Mouse (Mus musculus) retina, embryonic 14.5 days (tissue): ENCODE results near the gene Nfe2l1.
"Not testable (repeated sequence)": the region's sequence is repeated elsewhere in the genome, so short reads cannot be mapped to it uniquely, and the experiment has no call there.

Experiments
- DNase-seq: peaks from one replicate; pipeline ENCODE4 v3.0.0-alpha.2; 2015; ENCODE audit warnings: low spot score

Gene Nfe2l1

DNA sequence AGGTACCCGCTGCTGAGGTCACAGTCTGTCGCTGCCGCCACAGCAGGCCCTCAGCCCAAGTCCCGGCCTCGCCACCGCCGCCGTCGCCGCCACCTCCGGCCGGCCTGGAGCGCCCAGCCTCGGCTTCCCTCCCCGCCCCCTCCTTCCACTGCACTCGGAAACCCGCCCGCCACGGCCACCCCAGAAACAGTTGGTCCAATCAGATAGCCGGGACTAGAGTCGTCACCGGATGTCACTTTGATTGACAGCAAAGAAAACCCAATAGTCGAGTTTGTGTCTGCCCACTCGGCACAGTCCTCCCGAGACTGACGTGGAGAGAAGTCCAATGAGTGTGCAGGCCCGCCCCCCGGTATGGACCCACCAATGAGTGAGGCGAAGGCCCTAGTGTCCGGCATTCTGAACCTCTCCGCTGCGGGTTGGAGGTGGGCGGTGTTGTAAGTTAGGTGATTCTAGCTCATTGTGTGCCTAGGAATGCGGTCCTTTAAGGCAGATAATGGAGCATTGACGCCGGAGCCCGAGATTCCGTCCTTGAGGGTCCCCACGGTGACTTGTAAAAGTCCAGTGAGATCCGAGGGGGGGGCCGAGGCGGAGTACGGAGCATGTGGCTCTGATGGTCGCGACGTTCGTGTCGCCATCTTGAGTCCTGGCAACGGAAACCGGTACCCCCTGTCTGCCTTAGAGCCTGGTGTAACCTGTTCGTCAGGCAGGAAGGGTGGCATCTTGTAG lies at the start of gene Nfe2l1:
TSS of gene Nfe2l1 (minus strand) at position 156 of the 726 bp plus-strand sequence.
- peak; percentile 98 for DNase-seq

DNA sequence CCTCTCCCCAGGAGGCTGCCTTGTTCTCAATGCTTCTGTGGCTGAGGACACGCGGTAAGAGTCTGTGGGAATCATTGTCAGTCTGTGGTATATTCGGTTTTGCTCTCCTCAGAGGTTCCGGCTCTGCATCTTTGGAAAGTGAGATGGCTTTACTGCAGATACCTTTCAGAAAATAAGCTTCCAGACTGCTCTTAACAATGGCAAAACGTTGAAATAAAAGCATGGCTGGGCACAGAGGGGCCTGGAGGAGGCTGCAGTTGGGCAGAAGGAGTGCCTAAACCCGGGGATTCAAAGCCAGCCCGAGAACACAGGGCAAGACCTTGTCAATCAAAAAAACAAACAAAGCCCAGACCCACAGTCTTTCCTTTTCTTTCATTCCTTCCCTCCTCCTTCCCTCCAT lies 49.6 kb upstream of the Nfe2l1 start:
- DNase-seq, result no peak

DNA sequence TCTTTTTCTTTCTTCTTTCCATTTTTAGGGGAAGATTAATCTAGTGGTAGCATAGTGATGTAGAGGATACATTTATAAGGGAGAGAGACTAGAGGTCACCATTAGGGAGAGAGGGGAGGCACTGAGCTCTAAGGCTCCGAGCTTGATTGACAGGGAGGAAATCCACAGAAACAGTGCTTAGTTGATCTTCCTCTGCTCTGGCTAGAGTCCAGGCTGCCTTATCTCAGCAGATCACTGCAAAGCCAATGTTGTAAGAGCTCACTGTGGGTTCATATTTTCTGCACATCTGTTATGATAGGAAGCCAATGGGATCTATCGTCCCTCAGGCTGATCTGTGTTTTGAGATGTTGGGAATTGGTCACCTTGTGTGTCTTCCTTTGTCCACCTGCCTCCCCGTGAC lies 48.9 kb upstream of the Nfe2l1 start:
- no peak for DNase-seq

DNA sequence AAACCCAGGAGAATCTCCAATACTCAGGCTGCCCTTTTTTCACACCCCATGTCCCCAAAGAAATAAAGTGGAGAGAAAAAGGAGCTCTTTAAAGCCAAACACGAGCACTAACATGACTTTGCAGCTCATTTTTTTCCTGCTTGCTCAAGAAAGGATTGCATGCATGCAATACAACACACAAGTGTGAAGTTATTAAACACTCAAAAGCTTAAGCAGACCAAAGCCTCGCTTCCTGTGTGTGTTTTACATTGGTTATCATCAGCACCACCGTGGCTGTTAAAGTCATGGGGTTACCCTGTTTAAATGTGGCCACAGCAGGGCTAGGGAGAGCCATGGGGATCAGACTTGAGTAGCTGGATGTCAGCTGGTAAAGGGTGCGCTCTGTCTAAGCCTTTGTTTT lies 47.3 kb upstream of the Nfe2l1 start:
- DNase-seq, result no peak

DNA sequence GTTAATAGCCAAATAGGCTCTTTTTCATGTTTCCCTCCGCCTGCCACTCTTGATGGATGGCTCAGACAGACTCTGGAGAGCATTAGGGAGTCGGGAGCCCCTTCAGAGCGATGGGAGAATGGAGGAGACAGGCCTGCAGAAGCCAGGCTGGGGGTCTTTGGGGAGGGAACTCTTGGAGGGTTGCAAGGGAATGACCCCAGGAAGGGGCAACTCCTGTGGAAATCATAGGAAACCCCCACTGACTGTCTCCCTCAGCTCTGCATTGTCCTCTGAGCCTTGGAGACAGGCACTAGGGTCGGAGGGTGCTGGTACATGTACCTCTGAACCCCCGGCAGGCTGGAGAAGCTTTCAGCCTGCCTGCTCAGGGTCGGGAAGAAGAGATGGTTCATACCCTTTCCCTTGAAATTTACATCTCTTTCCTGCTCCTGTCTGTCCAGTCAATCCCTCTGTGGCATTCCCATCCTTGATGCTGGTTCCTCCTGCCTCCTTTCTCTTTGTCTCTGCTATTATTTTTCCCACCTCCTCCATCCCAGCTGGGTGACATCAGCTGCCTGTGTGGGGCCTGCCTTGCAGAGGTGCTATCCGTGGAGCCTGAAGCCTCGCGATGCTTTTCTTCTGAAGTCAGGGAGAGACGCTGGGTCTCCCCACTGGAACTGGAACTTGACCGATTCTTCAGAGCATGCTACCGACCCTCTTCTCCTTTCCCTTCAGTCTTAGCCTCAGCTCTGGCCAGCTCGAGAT lies 46.7 kb upstream of the Nfe2l1 start:
- DNase-seq, result peak; percentile 80

DNA sequence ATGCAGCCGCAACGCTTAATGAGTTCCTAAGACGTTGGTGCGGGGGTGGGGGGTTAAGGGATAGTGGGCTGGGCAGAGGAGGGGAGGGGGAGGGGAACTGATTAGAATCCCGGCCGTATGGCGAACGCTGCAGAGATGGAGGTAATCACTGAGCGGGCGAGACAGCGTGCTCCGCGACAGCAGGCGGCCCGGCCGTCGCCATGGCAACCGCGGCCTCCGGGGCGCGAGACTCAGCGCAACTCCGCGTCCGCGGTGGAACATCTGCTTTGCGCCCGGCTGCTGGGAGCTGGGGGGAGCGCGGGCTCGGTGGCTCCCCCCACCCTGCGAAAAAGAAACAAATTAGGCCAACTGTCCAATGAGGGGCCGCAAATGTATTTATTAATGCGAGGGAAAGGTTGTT lies 46.0 kb upstream of the Nfe2l1 start:
- peak; percentile 97 for DNase-seq

DNA sequence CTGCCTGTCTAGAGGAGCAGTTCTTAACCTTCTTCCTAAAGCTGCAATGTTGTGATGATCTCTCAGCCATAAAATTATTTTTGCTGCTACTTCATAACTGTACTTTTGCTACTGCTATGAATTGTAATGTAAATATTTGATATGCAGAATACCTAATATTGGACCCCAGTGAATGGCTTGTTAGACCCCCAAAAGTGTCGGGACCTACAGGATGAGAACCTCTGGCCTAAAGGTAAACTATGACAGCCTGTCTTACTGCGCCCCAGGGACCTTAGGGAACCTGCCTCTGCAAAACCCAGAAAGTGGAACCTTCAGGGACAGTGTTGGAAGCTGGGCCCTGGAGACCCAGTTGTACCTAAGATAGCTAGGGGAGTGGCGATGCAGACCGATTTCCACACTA lies 45.5 kb upstream of the Nfe2l1 start:
- no peak for DNase-seq

DNA sequence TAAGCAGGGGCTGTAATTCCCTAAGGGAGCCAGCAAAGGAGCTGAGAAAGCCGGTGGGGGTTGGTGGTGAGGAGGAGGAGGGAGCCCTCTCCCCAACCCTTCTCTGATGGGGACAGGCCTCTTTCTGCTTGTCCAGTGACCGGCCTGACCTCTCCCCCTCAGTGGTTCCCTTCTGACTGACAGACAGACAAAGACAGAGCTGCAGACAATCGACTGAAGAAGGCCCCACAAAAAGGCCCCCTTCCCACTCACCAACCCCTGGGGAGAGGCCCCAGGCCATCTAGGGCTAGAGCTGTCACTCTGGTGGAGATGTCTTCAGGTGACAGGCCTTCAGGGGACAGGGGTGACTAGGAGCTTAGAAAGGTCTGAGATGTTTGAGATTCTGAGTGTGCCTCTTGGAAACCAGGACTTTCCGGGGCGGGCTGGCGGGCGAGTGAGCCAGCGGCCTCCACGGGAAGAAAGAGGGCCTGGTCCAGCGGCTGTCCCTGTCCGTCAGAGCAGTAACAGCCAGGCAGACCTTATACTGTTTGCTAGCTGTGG lies 43.9 kb upstream of the Nfe2l1 start:
- DNase-seq, result peak; percentile 69

DNA sequence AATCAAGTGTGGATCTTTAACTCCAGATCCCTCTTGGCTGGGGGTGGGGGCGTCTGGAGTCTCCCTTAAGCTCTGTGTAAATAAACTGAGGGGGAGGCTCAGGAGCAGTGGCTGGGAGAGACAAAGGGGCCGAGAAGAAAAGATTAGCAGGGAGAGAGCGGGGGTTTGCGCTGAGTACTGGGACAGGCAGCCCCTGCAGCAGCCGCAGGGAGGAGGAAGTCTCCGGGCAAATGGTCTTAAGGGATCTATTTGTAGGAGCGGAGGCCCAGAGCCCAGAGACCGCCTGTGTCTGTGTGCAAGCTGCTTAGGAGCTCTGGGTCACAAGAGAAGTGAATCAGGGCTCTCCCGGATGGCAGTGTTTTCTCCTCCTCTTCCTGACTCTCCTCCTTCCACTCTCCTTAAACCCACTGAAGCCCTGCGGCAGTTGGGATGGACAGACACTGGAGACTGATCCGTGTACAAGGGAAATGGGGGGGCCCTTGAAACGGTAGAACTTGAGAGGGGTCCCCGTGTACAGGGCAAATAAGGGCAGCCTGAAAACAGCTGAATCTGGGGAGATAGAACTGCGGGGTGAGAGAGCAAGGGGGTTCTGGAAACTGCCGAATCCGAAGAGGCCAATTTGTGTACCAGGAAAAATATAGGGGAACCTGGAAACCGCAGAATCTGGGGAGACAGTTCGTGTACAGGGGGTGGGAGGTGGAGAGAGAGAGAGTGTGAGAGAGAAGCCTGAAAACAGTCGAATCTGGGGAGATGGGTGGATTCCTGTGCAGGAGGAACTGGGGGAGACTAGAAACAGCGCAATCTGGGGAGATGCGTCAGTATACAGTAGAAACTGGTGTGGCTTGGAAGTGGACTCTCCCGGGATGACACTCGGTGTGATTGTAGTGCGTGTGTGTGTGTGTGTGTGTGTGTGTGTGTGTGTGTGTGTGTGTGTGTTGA lies 42.9 kb upstream of the Nfe2l1 start:
- DNase-seq, result peak; percentile 75

DNA sequence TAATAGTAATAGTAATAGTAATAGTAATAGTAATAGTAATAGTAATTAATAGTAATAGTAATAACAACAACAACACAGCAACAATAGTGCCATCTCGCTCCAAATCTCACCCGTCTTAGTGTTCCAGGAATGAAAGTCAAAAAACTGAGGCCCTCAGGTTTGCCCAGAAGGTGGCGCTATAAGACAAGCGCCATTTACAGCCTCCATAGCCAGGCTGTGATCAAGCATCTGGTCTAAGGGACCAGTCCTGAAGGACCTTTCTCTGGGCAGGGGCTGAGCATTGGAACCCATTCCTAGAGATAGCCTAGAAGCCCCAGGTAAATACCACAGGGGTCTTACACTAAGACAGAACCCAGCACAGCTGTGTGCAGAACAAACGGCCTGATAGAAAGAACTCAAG lies 37.4 kb upstream of the Nfe2l1 start:
- DNase-seq, result peak; percentile 96

DNA sequence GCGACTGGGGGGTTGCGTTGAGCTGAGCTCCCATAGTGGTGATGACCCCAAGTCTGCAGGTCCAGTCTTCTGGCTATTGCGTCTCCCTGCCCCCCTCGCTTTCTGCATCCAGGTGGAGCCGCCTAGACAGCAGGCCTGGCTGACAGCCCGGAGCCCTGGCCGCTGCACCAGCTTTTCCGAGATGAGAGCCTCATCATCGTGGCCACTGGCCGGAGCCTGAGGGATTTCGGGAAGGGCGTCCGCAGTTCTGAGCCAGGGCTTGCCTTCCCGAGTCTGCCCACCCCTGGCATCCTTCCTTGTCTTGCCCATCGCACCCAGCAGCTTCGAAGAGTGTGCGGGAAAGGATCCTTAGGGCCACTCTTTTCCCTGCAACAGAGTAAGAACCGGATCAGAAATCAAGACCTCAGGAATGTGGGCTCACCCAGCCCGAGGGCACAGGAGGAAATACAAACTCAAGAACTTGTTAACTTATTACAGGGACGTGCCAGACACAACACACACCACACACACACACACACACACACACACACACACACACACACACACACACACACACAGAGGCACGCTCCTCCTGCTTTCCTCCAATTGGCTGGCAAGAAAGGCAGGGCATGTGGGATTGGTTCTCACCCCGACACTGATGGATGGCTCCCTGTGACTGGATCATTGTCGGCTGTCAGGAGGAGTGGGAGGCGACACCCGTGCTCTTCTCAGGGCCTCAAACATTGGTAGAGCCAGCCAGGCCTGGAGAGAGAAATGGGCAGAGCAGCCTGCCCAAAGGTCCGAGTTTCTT lies 33.6 kb upstream of the Nfe2l1 start:
- peak; percentile 79 for DNase-seq

DNA sequence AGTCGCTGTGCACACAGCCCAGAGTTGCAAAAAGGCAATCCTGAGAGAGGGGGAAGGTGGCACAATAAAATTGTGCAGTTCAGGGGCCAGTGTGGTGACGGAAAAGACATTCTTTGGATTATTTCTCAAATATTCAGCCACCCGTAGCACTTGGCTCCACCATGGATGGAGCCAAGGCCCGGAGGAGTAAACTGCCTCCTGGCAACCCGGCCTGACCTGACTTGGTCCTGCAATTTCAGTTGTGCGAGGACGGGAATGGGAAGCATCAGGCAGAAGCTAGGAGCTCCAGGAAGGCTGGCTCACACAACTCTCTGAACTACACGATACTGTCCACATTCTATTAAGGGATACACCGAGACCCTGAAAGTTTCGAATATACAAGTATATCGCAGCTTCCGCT lies 32.8 kb upstream of the Nfe2l1 start:
- no peak for DNase-seq

DNA sequence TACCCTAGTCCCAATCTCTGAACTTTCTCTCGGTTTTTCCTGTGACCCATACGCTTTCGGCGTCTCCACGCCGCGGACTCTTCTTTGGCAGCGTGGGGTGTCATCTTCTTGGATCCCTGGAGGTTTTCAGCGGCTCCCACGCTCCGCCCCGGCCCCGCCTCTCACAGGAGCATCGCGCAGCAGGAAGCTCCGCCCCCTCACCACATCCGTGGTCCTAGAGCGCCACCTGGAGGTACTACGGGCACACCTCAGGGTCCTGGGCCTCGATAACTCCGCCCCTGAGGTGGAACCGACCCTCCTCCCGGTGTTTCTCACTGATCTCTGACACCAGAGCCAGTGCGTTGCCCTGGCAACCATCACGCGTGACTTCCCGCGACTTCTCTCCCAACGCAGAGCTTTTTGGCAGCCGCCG lies 32.1 kb upstream of the Nfe2l1 start:
- peak; percentile 100 for DNase-seq

DNA sequence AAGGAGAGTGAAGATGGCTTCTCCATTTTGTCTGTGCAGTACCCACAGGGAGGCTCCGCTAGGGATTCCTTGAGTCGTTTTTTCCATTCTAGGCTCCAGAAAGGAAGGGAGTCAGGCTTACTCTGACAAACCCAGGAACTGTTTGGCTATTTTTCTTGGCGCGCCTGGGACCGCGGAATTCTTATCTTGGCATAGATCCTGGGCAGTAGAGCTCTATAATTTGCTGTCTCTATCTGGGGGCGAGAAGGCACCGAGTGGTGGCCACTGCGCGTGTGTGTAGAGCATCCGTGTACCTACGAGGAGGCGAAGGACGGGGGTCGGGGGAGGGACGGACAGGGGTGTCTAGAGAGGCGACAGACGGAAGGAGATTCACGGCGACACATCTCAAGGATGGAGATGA lies 31.7 kb upstream of the Nfe2l1 start:
- peak; percentile 24 for DNase-seq

DNA sequence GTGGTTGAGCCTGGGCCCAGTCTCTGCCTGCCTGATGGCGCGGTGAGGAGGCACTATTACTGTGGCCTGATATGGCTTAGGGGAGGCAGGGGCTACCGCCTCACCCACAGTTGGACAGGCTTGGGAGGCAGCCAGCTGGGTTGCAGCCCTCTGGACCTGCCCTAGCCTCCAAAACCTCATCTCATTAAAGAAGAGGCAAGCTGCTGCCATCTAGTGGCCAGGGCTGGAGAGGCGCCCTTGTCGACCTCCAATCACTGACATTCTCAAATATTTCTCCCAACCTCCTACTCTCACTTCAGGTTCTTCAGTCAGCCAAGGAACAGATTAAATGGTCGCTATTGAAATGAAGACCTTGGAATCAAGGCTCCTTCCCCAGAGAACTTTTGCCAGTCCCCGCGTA lies 30.8 kb upstream of the Nfe2l1 start:
- peak; percentile 95 for DNase-seq

DNA sequence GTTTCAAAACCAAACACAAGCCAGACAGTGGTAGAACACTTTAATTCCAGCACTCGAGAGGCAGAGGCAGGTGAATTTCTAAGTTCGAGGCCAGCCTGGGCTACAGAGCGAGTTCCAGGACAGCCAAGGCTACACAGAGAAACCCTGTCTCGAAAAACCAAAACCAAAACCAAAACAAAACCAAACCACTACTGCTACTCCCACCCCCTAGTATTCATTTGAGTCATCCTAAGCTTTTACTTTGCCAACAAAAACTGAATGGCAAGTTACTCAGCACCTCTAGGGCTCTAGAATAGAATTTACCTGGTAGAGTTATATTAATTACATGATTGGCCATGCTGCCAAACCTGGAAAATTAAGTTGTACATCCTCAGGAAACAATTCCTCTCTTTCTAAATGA lies 29.9 kb upstream of the Nfe2l1 start:
- DNase-seq, result no peak

DNA sequence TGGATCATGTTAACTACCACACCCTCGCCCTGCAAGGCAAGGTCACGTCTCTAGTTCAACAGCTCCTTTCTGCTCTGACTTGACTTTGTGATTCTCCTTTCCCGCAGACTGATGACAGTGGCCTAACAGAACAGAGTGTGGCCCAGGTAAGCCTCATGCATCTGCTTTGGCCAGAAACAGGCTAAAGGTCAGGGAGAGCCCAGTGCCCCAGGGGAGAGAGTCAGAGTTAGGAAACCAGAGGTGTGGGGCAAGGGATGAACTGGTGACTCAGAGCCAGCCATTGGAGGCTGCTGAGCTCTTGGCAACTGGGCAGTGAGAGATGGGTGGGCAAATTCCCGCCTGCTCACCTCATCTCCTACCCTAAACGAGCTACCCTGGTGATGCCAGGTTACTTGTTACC lies 27.7 kb upstream of the Nfe2l1 start:
- no peak for DNase-seq

DNA sequence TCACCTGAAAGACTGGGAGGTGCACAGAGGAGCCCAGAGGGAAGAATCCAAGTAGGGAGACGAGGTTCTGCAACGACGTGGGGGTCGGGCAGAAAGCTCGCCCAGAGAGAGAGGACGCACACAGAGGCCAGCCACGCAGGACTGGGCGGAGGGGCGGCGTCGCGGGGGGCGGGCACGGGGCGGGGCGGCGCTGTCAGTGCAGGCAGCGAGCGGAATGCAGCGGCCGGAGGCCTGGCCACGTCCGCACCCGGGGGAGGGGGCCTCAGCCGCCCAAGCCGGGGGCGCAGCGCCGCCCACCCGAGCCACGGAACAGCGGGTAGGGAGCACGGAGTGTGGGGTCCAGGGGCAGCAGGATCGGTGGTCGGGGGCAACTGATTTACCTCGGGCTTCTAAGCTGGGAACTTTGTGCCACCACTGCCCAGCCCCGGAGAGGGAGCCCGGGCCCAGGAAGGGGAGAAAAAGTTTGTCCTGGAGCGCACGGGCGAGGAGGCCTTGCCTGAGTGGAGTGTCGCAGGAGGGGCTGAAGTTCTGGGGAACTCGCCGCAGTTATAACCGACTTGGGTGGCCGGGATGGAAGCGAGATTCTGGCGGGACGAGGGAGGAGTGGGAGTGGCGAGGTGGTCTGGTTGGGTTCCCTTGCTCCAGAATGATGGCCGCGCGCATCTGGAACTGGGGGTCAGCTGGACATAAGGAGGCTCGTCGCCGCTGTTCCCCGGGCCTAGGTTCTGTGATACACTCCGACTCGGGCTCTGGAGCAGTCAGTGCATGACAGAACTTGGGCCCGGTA lies 20.1 kb upstream of the Nfe2l1 start, which contains the start of gene Copz2:
TSS of gene Copz2 (plus strand) at position 190 of the 787 bp plus-strand sequence.
- DNase-seq, result peak; percentile 51

DNA sequence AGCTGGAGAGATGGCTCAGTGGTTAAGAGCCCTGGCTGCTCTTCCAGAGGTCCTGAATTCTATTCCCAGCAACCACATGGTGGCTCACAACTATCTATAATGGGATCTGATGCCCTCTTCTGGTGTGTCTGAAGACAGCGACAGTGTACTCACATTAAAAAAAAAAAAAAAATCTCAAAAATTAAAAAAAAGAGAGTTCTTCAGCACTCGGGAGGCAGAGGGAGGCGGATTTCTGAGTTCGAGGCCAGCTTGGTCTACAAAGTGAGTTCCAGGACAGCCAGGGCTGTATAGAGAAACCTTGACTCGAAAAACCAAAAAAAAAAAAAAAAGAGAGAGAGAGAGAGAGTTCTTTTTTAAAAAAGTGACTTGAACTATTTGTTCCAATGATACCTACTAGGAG lies 19.4 kb upstream of the Nfe2l1 start:
- not testable (repeated sequence) for DNase-seq

DNA sequence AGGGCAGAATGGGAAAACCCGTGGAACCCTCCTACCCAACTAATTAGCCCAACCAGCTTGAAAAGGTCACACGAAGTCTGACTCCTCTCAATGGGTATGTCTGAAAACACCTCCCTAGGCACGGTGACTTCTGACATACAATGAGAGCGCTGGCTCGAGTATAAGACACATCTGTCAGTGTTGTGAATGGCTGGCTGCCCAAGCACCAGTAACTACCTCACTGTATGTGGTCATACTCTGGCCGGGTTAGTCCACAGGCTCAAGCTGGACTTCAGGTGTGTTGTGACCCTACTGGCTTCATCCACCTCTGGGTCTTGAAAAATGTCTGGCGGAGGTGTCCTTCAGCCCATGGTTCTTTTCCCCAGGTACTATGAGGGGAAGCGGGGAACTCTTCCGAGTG lies 18.9 kb upstream of the Nfe2l1 start:
- no peak for DNase-seq

DNA sequence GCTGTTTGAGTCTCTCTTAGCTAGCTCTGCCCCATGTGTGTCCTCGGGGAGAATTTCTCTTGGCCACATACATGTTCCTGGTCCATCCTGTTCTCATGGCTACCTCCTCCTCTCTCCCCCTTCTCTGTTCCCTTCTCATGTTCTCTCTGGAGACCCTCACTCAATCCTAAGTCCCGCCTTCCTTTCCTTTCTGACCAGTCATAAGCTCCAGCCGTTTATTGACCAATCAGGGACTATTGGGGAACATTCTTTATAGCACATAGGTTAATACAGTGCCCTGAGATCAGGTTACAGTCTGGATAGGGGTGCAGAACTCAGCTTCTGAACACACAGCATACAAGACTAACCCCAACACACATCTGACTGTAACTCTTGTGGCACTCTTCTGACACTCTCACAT lies 17.5 kb upstream of the Nfe2l1 start:
- DNase-seq, result no peak
